Mouse (Mus musculus): ENCODE data around the gene Gm42715. TPM values are rescaled to one million over a fixed set of nuclear protein-coding genes. Genes with fewer than 3 reads are reported as not detected.
"Not testable (repeated sequence)": the region's sequence is repeated elsewhere in the genome, so short reads cannot be mapped to it uniquely, and the experiment has no call there.

Gm42715 gene
- polyA plus RNA-seq, 1 experiment: 11.3 TPM

DNA sequence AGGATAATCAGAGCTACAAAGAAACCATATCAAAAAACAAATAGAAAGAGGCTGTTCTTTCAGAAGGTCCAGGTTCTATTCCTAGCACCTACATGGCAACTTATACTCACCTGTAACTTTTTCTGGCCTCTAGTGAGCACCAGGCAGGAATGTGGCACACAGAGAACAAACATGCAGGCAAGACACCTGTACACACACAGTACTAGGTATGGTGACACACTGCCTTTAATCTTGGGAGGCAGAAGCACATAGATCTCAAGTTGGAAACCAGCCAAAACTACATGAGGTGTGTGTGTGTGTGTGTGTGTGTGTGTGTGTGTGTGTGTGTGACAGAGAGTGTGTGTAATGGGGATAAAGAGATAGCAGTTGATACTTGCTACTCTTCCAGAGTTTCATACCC lies 24.7 kb upstream of the Gm42715 start:
- Histone ChIP-seq H3K27ac (ENCODE audit: insufficient read depth, low read length) (no peak overlapping the region), H3K4me3 (ENCODE audit: insufficient read depth, low read length) (no peak overlapping the region), H3K4me1 (ENCODE audit: control insufficient read depth, insufficient read depth, low read length) (no peaks in the 10 kb centered on the region)
- TF ChIP-seq CTCF (IDR thresholded peaks at IDR 0.05; ENCODE audit: extremely low read depth, insufficient read depth, low read length) (no peak), POLR2A (IDR thresholded peaks at IDR 0.05; ENCODE audit: extremely low read depth, insufficient read depth, low read length) (no peak)

- Histone ChIP-seq H3K4me1 (ENCODE audit: control insufficient read depth, insufficient read depth, low read length) (no peaks in the 10 kb centered on the region), H3K4me3 (ENCODE audit: insufficient read depth, low read length) (no peak overlapping the region), H3K27ac (ENCODE audit: insufficient read depth, low read length) (no peak overlapping the region)
- no peak for TF ChIP-seq CTCF (IDR thresholded peaks at IDR 0.05; ENCODE audit: extremely low read depth, insufficient read depth, low read length)
- TF ChIP-seq POLR2A (IDR thresholded peaks at IDR 0.05; ENCODE audit: extremely low read depth, insufficient read depth, low read length): no peak
These were observed 22.0 kb upstream of the Gm42715 start for GRCm38 (mm10) chr7:127497382-127497781.

DNA sequence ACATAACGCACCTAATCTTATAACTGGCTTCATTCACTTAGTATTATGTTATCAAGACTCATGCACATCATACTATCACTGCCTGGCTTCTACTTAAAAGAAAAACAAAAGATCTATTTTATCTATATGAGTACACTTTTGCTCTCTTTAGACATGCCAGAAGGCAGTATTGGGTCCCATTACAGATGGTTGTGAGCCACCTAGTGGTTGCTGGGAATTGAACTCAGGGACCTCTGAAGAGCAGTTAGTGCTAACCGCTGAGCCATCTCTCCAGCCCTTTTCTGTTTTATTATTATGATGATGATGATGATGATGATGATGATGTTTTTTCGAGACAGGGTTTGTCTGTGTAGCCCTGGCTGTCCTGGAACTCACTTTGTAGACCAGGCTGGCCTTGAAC lies 21.0 kb upstream of the Gm42715 start:
- Histone ChIP-seq H3K4me1 (ENCODE audit: control insufficient read depth, insufficient read depth, low read length) (no peaks in the 10 kb centered on the region), H3K4me3 (ENCODE audit: insufficient read depth, low read length) (no peak overlapping the region), H3K27ac (ENCODE audit: insufficient read depth, low read length) (no peak overlapping the region)
- TF ChIP-seq POLR2A (IDR thresholded peaks at IDR 0.05; ENCODE audit: extremely low read depth, insufficient read depth, low read length): no peak
- peak; percentile 34; the same call in 1 of the 2 replicates for TF ChIP-seq CTCF (IDR thresholded peaks at IDR 0.05; ENCODE audit: extremely low read depth, insufficient read depth, low read length)

GRCm38 (mm10) chr7:127508291-127508690 lies 11.1 kb upstream of the Gm42715 start:
- Histone ChIP-seq H3K27ac (ENCODE audit: insufficient read depth, low read length) (no peak overlapping the region), H3K4me3 (ENCODE audit: insufficient read depth, low read length) (no peak overlapping the region), H3K4me1 (ENCODE audit: control insufficient read depth, insufficient read depth, low read length) (no peaks in the 10 kb centered on the region; the same call in 1 of the 2 replicates)
- TF ChIP-seq POLR2A (IDR thresholded peaks at IDR 0.05; ENCODE audit: extremely low read depth, insufficient read depth, low read length): no peak
- TF ChIP-seq CTCF (IDR thresholded peaks at IDR 0.05; ENCODE audit: extremely low read depth, insufficient read depth, low read length): no peak

- not testable (repeated sequence) for H3K4me1 ChIP-seq (ENCODE audit: control insufficient read depth, insufficient read depth, low read length); H3K27ac ChIP-seq (ENCODE audit: insufficient read depth, low read length); H3K4me3 ChIP-seq (ENCODE audit: insufficient read depth, low read length)
These were observed 9.6 kb upstream of the Gm42715 start for GRCm38 (mm10) chr7:127509830-127510229.

DNA sequence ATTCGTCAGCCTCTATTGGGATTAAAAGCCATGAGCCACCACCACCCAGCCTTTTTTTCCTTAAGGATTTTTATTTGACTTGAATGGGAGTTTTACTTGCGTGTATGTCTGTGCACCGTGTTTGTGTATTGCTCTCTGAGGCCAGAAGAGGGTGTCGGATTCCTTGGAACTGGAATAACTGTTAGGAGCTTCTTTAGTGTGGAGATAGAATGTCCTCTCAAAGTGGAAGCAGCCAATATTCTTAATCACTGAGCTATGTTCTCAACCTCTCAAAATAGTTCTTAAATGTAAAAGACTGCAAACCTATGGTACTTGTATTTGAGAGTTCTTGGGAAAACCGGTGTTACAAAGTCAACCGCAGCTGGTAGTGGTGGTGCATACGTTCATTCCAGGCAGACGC lies 8.1 kb upstream of the Gm42715 start:
- Histone ChIP-seq H3K4me1 (ENCODE audit: control insufficient read depth, insufficient read depth, low read length) (peaks cover 4% of the 10 kb centered on the region; the same call in 1 of the 2 replicates), H3K4me3 (ENCODE audit: insufficient read depth, low read length) (peak overlapping the region; percentile 64), H3K27ac (ENCODE audit: insufficient read depth, low read length) (no peak overlapping the region)
- TF ChIP-seq POLR2A (IDR thresholded peaks at IDR 0.05; ENCODE audit: extremely low read depth, insufficient read depth, low read length) (no peak), CTCF (IDR thresholded peaks at IDR 0.05; ENCODE audit: extremely low read depth, insufficient read depth, low read length) (no peak)

GRCm38 (mm10) chr7:127511808-127512230 lies 7.6 kb upstream of the Gm42715 start, which contains the start of gene Srcap:
Srcap (plus strand) TSS chr7:127511983.
- H3K4me1 ChIP-seq (ENCODE audit: control insufficient read depth, insufficient read depth, low read length): peaks cover 4% of the 10 kb centered on the region; the same call in 1 of the 2 replicates
- TF ChIP-seq CTCF (IDR thresholded peaks at IDR 0.05; ENCODE audit: extremely low read depth, insufficient read depth, low read length) (no peak), POLR2A (IDR thresholded peaks at IDR 0.05; ENCODE audit: extremely low read depth, insufficient read depth, low read length) (peak; percentile 93)
- H3K27ac ChIP-seq (ENCODE audit: insufficient read depth, low read length): peak within 1 kb of the TSS; percentile 97
- peak within 1 kb of the TSS; percentile 64 for H3K4me3 ChIP-seq (ENCODE audit: insufficient read depth, low read length)

- Histone ChIP-seq H3K27ac (ENCODE audit: insufficient read depth, low read length) (peak overlapping the region; percentile 97), H3K4me1 (ENCODE audit: control insufficient read depth, insufficient read depth, low read length) (peaks cover 4% of the 10 kb centered on the region; the same call in 1 of the 2 replicates), H3K4me3 (ENCODE audit: insufficient read depth, low read length) (peak overlapping the region; percentile 64)
- no peak for TF ChIP-seq POLR2A (IDR thresholded peaks at IDR 0.05; ENCODE audit: extremely low read depth, insufficient read depth, low read length)
- TF ChIP-seq CTCF (IDR thresholded peaks at IDR 0.05; ENCODE audit: extremely low read depth, insufficient read depth, low read length): no peak
These were observed 7.0 kb upstream of the Gm42715 start for GRCm38 (mm10) chr7:127512231-127513015.

DNA sequence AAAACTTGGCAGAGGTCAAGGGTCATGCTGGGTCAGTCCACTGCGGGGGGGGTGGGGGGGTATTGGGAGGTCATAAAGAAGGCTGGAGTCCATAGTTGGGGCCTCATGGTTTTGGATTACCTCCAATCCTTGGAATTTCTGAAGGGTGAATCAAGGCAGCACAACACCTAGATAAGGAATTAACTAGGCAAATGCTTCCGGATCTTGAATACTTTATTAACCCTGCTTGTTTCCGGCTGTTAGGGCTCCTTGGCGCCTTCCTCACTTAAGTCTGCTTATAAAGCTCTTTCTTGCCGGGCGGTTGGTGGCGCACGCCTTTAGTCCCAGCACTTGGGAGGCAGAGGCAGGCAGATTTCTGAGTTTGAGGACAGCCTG lies 6.4 kb upstream of the Gm42715 start:
- H3K4me3 ChIP-seq (ENCODE audit: insufficient read depth, low read length): peak overlapping the region; percentile 64
- no peak overlapping the region for H3K27ac ChIP-seq (ENCODE audit: insufficient read depth, low read length)
- TF ChIP-seq CTCF (IDR thresholded peaks at IDR 0.05; ENCODE audit: extremely low read depth, insufficient read depth, low read length): no peak
- no peak for TF ChIP-seq POLR2A (IDR thresholded peaks at IDR 0.05; ENCODE audit: extremely low read depth, insufficient read depth, low read length)
- peaks cover 4% of the 10 kb centered on the region; the same call in 1 of the 2 replicates for H3K4me1 ChIP-seq (ENCODE audit: control insufficient read depth, insufficient read depth, low read length)

DNA sequence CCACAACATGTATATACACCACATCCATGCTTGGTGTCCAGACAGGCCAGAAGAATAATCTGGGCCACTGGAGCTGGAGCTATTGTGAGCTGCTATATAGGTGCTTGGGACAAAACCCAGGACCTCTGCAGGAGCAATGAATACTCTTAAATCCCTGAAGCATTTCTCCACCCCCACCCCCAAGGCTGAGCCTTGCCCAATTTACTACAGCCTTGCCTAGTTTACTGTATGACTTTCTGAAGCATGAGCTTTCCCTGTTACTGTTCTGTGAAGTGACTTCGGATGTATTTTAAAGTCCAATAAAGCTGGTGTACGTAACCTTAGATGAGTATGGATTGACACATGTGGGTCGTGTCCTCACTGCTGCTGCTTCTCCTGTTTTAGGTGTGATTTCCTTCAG lies 5.6 kb upstream of the Gm42715 start:
- Histone ChIP-seq H3K27ac (ENCODE audit: insufficient read depth, low read length) (no peak overlapping the region), H3K4me1 (ENCODE audit: control insufficient read depth, insufficient read depth, low read length) (peaks cover 4% of the 10 kb centered on the region; the same call in 1 of the 2 replicates), H3K4me3 (ENCODE audit: insufficient read depth, low read length) (peak overlapping the region; percentile 64; the same call in 1 of the 2 replicates)
- TF ChIP-seq POLR2A (IDR thresholded peaks at IDR 0.05; ENCODE audit: extremely low read depth, insufficient read depth, low read length) (no peak), CTCF (IDR thresholded peaks at IDR 0.05; ENCODE audit: extremely low read depth, insufficient read depth, low read length) (no peak)

Data from cortical plate, adult 2 months (tissue).